Mouse (Mus musculus): ENCODE data around the gene Cep295.
"Not testable (repeated sequence)": the region's sequence is repeated elsewhere in the genome, so short reads cannot be mapped to it uniquely, and the experiment has no call there.

Gene Cep295

DNA sequence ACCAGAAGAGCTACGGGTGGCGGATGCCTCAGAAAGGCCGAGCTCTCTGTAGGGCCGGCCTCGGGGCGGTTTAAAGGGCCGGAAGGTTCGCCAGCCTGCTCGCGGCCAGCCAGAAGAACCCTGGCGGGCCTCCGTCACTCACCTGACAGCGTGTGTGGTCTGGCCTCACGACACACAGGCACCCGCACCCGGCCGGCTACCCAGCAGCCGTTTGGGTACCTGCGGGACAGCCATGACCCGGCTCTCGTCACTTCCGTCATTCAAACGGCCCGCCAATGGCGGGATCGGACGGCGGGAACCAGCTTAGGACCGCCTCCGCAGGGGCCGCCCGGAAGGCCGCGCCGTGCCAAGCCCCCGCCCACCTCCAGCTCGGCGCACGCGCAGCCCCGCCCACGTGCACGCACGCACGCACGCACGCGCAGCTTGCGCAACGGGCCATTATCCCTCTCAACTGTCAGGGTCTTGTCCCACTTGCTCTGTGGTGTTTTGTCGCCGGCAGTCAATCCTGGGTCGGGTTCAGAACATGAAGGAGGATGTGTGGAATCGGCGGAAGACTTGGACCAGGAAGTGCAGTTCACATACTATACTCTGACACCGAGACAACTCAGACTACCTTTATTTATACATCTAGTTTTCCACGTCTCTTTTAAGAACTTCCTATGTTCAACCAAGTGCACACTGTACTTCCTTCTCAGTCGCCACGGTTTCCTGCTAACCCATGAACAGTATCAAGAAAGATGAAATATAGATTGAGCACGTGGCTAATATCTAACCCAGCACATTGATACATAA, at the start of gene Cep295:
Gene Cep295 (minus strand): TSS at position 305 of the 792 bp plus-strand sequence.
- DNase-seq = peak; percentile 98

DNA sequence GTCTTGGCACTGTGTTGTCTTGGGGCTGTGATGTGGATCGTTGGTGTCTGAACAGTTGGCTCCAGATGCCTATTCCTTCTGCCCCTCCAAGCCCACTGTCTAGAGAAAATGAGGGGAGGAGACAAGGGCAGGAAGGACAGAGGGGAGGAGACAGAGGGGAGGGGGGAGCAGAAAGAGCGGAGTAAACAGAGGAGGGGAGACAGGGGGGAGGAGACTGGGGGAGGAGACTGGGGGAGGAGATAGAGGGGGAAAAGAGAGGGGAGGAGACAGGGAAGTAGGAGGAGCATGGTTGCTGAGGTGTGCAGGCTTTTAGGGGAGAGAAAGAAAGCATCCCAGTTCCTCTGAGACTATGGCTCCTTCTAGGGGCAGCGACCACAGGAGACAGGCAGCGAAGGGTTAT, 40.0 kb upstream of the Cep295 start:
- DNase-seq = no peak

DNA sequence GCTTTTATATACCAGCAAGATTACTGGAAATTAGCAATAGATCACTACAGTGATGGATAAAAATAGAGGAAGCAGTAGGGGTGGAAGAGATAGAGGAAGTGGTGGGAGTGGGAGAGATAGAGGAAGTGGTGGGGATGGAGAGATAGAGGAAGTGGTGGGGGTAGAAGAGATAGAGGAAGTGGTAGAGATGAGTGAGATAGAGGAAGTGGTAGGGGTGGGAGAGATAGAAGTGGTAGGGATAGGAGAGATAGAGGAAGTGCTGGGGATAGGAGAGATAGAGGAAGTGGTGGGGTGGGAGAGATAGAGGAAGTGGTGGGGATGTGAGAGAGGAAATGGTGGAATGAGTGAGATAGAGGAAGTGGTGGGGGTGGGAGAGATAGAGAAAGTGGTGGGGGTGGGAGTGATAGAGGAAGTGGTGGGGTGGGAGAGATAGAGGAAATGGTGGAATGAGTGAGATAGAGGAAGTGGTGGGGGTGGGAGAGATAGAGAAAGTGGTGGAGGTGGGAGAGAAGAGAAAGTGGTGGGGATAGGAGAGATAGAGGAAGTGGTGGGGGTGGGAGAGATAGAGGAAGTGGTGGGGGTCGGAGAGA, 37.9 kb upstream of the Cep295 start:
- no peak for DNase-seq

DNA sequence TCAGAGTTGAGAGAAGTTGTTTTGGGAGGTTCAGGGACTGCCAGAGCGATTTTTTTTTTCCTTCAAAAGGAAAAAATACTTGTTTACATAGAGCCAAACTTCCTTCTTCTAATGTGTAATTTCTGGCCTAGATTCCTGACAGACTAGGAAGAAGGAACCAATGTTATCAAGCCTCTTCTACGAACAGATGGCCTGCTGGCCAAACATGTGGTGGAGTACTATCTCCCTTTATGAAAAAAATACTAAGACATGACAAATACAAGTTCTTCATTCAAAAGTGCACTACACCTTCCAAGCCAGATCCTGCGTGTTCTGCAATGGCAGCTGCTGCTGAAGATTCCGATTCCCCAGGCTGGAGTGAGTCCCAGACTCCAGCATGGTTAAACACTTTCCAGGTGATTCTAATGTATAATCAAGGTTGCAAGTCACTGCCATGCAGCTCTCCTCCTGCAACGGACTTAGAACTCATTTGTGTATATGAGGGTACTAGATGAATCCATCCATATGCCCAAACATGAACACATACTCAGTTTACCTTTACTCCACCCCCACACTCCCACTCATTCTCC, 29.6 kb upstream of the Cep295 start:
- DNase-seq = no peak

DNA sequence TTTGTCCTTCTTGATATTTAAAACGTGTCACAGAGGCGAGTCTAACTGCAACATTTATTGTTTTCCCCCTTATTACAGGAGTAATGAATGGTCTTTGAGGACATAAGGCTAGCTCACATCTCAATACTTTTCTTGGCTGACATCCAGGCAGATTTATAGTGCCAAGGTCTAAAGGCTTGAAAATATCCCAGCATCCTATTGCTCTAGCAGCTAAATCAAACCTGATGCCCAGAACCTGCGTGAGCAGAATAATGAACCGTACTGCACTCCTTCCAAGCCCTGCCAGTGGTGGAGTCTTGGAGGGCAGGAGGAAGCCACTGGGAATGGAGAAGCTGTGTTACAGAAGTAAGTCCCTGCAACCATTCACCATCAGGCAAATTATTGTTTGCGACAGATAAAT, 26.7 kb upstream of the Cep295 start:
- DNase-seq = no peak

GRCm38 (mm10) chr9:15366260-15366659, 8.7 kb upstream of the Cep295 start:
- DNase-seq = no peak

DNA sequence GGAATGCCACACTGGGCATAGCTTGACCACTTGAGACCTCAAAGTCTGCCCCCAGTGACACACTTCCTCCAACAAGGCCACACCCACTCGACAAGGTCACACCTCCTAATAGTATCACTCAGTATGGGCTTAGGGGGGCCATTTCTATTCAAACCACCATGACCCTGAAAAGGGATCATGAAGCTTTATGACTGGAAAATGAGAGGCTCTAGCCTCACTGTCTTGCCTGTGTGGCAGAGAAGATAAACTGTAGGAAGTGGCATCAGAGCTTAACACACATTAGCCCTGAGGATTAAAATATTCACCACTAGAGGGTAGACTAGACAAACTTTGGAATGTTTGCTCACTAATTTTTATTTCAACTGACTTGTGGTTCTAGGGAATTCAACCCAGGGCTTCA, 8.3 kb upstream of the Cep295 start:
- DNase-seq = no peak

DNA sequence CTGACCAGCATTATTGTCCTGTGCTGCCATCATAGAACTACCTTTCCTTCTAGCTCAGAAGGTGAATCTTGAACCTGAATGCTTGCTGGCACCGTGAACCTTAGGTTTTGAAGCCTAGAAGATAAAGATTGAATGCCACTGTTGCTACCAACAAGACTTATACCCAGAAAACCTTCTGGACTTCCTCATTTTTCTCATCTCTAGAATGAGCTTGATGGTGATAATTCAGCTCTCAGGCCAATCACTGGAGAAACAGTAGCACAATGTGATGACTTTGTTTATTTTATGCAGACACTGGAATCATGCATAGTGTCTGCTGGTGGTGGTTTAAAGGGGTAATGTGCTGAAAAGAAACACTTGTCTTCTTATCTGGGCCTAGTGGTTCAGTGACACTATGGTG, 7.3 kb upstream of the Cep295 start:
- no peak for DNase-seq

DNA sequence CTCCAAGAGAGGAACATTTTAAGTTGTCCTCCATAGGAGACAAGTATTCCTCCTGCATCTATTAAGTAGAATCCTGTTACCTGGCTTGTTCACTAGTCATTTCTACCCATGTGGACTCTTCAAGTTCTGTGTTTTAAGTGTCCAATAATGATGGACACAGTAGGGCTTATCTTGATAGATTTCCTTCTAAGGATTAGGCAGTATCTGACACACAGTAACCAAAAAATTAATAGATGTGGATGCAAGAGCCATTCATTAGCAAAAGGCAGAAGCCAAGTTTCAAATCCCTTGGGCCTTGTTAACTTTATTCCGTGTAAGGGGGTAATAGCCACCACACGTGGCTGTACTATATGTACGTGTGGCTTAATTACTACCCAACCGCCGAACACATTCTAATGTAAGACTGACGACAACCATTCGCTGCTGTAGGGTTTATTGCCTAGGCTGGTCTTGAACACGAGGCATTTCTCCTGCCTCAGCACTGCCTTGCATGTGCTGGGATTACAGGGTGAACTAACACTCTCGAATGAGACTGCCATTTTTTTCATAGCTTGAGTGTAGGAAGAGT, 588 bp downstream of the Cep295 start:
- DNase-seq = no peak

GRCm38 (mm10) chr9:15349925-15350324, 7.7 kb downstream of the Cep295 start:
- no peak for DNase-seq

GRCm38 (mm10) chr9:15337776-15338175, 19.8 kb downstream of the Cep295 start:
- DNase-seq = no peak

DNA sequence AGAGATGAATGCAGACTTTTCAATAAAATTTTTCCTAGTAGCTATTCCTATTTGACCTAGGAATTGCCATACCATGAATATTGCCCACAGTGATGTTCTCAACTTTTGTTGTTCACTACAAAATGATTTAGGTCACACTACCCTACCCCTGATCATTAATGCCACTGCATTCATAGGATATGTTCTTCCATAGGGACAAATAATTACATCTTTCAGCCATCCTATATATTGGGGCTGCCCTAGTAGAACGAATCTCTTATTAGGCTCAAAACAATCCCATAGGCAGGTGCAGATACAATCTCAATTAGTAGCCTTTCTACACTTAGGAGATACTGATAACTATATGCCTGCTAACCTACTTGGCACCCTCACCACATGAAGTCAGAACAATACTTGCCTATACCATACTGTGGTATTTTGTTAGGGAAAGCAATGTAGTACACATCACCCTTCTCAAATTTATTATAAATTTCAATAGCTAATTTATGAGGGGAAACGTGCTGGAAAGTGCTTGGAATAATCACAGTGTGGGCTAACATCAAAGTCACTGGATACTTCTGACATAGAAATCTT, 39.3 kb downstream of the Cep295 start:
- no peak for DNase-seq

- DNase-seq = no peak
Observed at GRCm38 (mm10) chr9:15317223-15318169, 40.1 kb downstream of the Cep295 start.

DNA sequence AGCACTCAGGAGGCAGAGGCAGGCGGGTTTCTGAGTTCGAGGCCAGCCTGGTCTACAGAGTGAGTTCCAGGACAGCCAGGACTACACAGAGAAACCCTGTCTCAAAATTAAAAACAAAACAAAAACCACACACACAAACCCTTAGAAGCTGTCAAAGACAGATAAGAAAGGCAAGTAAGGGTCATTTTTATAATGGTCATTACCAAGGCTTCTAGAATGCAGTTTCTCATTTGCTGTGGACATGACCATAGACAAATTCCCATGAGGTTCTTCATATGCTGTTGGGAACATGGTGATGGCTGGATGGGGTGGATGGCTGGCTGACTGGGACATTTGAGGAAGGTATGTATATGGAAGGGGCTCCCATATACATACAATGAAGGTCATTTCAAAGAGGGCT, 41.3 kb downstream of the Cep295 start:
- not testable (repeated sequence) for DNase-seq

DNA sequence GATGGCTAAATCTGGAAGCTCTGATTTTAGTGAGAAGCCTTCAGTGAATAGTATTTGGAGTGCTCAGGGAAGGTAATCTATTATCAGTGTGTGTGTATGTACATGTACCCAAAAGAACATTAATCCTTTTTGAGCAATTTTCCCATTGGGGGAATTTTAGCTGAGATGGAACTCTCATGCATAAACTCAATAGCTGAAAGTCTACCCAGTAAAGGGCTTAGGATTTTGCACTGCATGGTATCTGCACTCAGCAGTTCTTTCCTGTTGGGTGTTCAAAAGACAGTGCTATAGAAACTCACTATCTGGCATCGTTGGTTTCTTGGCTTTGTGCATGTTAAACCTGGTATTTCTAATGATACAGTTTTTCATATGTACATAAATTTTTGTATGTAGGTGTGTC, 43.0 kb downstream of the Cep295 start:
- no peak for DNase-seq

DNA sequence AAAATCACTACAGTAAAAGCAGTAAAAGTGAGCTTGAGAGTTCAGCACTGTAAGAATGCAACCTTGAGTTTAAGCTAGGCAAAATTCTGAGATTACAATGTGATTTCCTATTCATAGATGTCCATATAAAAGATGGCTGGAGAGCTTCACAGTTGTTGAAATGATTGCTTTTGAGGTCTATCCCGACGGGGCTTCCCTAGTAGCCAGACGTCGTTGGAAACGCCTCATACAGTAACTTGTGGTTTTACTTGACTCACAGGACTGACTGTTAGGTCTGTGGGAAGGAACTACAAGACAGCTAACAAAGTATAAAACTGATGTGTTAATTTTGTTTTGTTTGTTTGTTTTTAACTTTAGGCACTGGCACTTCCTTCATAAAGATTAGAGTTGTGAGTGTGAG, 44.0 kb downstream of the Cep295 start:
- no peak for DNase-seq

GRCm38 (mm10) chr9:15312054-15312735, 45.4 kb downstream of the Cep295 start:
- DNase-seq = no peak

DNA sequence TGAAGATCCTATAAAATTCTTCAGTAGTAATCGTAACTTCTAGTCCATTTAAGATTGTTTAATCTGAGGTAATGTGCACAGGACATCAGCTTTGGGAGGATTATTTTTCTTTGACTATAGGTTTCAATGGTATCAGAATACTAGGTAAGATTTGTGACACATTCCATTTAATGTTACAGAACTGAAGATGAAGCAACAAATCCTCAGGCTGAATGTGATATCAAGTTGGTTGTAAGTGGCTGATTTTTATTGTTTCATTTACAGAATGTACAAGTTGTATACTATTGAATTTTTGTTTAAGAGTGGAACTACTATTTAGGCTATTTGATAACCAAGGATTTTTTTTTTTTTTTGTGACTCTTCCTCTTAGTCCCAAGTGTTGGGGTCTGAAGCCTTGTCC, 47.4 kb downstream of the Cep295 start:
- no peak for DNase-seq

GRCm38 (mm10) chr9:15309425-15309824, 48.2 kb downstream of the Cep295 start:
- no peak for DNase-seq

GRCm38 (mm10) chr9:15308254-15308653, 49.3 kb downstream of the Cep295 start:
- no peak for DNase-seq

DNA sequence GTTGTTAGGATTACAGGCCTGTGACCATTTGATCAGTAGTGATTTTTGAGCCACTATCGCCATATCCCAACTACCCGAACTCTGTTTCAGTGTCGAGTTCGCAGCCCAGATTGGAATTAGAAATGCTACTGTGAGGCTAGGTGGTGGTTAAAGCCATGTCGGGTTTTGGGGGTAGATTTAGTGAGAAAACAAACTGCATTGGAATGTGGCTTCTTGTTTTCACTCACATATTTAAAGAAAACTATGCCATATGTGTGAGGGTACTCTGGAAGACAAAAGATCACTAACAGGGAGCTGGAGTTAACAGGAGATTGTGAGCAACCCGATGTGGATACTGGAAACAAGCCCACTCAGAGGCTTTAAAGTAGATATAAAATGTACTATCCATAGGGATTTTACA, 50.3 kb downstream of the Cep295 start:
- no peak for DNase-seq
